Mouse (Mus musculus): Measurements from ENCODE around the gene Rab3d. TPM values are rescaled to one million over a fixed set of nuclear protein-coding genes. Genes with fewer than 3 reads are reported as not detected.

Gene Rab3d
- total RNA-seq (2023; ENCODE audit: inconsistent age): 3.8 to 5.1 TPM (median 4.2 TPM) in 4 replicates

DNA sequence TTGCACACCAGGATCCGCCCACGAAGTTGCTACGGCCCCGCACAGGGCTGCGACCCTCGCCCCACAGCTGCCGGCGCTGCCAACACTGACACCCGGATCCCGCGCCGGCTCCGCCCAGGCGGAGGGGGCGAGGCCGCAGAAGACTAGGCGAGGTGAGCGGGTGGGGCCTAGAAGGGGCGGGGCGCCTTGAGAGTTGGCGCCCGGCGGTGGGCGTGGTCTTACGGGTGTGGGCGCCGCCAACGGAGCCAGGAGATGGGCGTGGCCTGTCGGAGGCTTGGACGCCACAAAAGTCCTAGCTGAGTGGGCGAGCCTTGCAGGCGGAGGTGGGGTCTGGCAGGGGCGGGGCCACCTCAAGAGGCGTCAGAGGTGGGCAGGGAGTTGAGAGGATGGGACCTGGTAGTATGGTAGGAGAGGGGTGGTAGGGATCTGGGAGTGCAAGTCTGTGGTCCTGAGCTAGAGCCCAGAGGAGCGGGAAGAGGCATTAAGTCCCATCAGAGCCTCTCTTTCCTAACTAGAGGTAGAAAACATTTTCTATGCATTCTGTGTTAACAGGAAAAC, at the start of gene Rab3d:
Rab3d (minus strand) TSS at position 158 of the 558 bp plus-strand sequence.

DNA sequence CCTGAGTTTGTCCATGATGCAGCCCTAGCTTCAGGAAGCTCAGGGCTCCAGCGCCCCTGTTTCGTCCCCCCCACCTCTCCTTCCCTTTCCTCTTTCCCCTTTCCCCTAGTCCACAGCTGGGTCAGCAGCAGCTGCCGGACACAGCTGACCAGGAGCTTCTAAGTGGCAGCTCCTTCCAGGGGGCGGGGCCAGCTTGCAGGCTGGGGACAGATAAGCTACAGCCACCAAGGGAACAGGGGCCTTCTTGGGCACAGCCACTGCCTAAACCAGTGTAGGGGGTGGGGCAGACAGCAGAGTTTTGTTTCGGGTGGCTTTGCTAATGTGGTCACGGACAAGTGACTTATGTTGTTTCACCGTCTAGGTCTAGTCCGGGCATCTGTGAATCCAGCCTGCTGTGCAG, 45.4 kb upstream of the Rab3d start, which contains the start of gene Epor:
Epor (minus strand) TSS at position 90 of the 400 bp plus-strand sequence.

DNA sequence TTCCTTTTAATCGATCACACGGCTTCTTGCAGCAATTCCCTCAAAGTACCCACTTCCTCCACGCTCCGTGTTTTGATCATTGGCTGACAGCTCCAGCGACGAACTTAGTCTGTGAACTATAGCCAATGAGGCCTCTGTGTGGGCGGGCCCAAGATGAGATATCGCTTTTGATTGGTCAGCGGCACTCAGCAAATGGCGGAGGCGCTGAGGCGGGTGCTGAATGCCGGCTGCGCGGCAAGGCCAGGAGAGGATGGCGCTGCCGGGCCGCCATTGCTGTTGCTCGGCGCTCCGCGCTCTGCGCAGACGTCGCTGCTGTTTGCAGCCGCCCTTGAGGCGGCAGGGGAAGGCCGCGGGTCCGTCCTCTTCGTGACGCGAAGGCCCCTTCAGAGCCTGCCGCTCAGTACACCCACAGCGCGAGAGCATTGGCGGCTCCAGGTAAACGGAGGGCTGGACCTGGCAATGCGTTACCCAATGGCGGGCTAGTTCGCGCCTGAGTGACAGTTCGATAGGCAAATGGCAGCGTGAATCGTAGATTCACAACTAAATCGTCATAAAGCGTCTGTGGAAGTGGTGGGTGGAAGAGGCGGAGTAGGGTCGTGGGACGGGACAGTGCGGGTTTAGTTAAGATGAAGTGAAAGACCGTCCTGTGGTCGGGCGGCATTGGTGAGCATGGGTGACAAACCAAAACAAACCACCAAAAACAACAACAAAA, 37.7 kb upstream of the Rab3d start, which contains the start of gene Swsap1:
Swsap1 (plus strand) TSS at position 186 of the 712 bp plus-strand sequence.

DNA sequence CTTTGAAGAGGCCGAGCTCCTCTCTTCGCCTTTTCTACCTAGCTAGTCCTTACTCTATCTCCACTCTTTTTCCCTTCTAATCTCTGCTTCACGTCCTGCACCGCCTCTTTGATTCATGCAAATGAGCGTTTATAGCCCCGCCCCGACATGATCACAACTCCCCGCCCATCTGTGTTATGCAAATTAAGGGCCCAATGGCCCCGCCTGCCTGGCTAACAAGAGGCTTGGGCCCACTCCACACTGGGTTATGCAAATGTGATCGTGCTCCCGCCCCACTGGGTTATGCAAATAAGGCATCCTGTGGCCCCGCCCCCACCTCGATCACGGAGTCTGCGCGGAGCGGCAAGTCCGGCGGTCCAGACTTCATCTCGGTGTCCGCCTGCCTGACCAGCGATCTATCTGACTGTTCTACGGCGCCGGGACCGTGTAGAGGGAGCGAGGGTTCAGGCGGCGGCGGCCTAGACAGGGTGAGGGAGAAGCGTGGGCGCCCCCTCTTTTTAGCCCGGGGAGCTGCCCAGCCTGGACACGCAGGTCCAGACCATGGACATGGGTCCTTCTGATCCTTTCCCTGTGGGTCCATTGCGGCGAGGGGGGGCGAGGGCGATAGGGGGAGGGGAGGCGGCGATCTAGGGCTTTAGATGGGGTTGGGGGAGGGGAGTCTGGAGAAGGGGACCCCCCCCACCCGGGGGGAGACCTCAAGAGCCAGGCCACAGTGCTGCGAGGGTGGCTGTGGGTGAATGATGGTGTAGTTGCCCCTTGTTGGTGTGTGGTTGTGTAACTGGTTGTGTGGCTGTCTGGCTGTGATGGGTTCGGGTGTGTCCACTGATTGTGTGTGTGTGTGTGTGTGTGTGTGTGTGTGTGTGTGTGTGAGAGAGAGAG, 18.9 kb upstream of the Rab3d start, which contains the start of gene Plppr2:
Plppr2 (plus strand) TSS at position 342 of the 879 bp plus-strand sequence.

DNA sequence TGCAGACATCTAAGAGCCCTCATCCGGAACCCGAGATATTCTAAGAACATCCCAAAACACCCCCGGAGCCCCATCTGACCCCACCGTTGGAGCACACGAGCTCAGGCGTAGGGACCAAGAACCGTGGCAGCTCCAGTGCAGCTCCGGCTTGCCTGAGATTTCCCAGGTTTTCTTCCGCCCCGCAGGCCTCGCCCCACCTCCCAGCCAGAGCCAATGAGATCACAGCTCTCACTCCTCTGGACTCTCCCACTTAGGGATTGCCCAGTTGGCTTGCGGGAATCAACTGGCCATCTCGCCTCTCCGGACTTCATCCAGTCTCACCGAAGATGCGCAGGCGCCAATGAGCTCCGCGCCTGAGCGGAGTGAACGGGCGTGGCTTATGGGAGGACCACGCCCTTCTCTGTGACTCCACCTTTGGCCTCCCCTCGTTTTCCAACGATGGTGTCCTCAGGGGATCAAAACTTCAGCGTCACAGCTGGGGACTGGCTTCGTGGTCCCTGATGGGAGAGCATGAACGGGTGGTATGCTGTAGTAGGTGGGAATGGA, 9.3 kb upstream of the Rab3d start, which contains the start of the genes Ccdc159 and Tmem205:
Ccdc159 (plus strand) TSS at position 264 of the 546 bp plus-strand sequence.
Tmem205 (minus strand) TSS at position 349 of the 546 bp plus-strand sequence.

Other genes starting within 250 kb of the Rab3d start
- 12.0 to 21.0 TPM (median 19.3 TPM) in 4 replicates for gene Ldlr, start 194.7 kb downstream of the Rab3d start, total RNA-seq (2023; ENCODE audit: inconsistent age)
- gene Spc24, start 157.9 kb downstream of the Rab3d start, total RNA-seq (2023; ENCODE audit: inconsistent age): 1.4 to 4.4 TPM (median 3.2 TPM) in 4 replicates
- gene Kank2, start 119.4 kb downstream of the Rab3d start, total RNA-seq (2023; ENCODE audit: inconsistent age): 0.09 to 0.19 TPM (median 0.10 TPM) in 3 of 4 replicates, not detected in the other
- not detected in 4 replicates for gene Angptl8, start 82.7 kb downstream of the Rab3d start, total RNA-seq (2023; ENCODE audit: inconsistent age)
- 11.6 to 16.2 TPM (median 12.1 TPM) in 4 replicates for gene Dock6, start 65.6 kb downstream of the Rab3d start, total RNA-seq (2023; ENCODE audit: inconsistent age)
- not detected in 4 replicates for gene Ccdc159, start 9.3 kb upstream of the Rab3d start, total RNA-seq (2023; ENCODE audit: inconsistent age)
- 0.67 TPM in 1 of 4 replicates, not detected in the others for gene Tmem205, start 9.4 kb upstream of the Rab3d start, total RNA-seq (2023; ENCODE audit: inconsistent age)
- 0.63 to 1.7 TPM (median 1.1 TPM) in 4 replicates for gene Plppr2, start 18.8 kb upstream of the Rab3d start, total RNA-seq (2023; ENCODE audit: inconsistent age)
- 8.1 to 10.0 TPM (median 9.1 TPM) in 4 replicates for gene Swsap1, start 37.6 kb upstream of the Rab3d start, total RNA-seq (2023; ENCODE audit: inconsistent age)
- 0.30 to 0.60 TPM in 2 of 4 replicates, not detected in the others for gene Epor, start 45.3 kb upstream of the Rab3d start, total RNA-seq (2023; ENCODE audit: inconsistent age)
- 0.19 to 0.21 TPM in 2 of 4 replicates, not detected in the others for gene Rgl3, start 71.3 kb upstream of the Rab3d start, total RNA-seq (2023; ENCODE audit: inconsistent age)
- gene Ccdc151, start 84.4 kb upstream of the Rab3d start, total RNA-seq (2023; ENCODE audit: inconsistent age): not detected in 4 replicates
- gene Prkcsh, start 84.6 kb upstream of the Rab3d start, total RNA-seq (2023; ENCODE audit: inconsistent age): 66.4 to 85.8 TPM (median 77.1 TPM) in 4 replicates
- not detected in 4 replicates for gene Elavl3, start 133.8 kb upstream of the Rab3d start, total RNA-seq (2023; ENCODE audit: inconsistent age)
- gene Gm49318, start 153.1 kb upstream of the Rab3d start, total RNA-seq (2023; ENCODE audit: inconsistent age): not detected in 4 replicates
- gene Zfp653, start 153.2 kb upstream of the Rab3d start, total RNA-seq (2023; ENCODE audit: inconsistent age): 31.9 to 34.7 TPM (median 32.9 TPM) in 4 replicates
- 18.3 to 23.0 TPM (median 22.1 TPM) in 4 replicates for gene Ecsit, start 167.2 kb upstream of the Rab3d start, total RNA-seq (2023; ENCODE audit: inconsistent age)
- gene Cnn1, start 181.0 kb upstream of the Rab3d start, total RNA-seq (2023; ENCODE audit: inconsistent age): 0.21 TPM in 1 of 4 replicates, not detected in the others
- 38.1 to 44.9 TPM (median 41.1 TPM) in 4 replicates for gene Elof1, start 199.0 kb upstream of the Rab3d start, total RNA-seq (2023; ENCODE audit: inconsistent age)
- 207 to 275 TPM (median 227 TPM) in 4 replicates for gene Acp5, start 217.5 kb upstream of the Rab3d start, total RNA-seq (2023; ENCODE audit: inconsistent age)
- 12.8 to 20.2 TPM (median 16.1 TPM) in 4 replicates for gene Pigyl, start 238.7 kb upstream of the Rab3d start, total RNA-seq (2023; ENCODE audit: inconsistent age)

Measured in B cell, adult (primary cell).